Mouse (Mus musculus) small intestine, adult 2 months (tissue): ENCODE results near the gene Nup133. TPM values are rescaled to one million over a fixed set of nuclear protein-coding genes. Genes with fewer than 3 reads are reported as not detected.

Experiments used
- H3K27ac ChIP-seq: fragments of 200-500 bp; 2 replicates; pipeline ENCODE4 v1.5.1; 2012; ENCODE audit warnings: low read depth, low read length, control low read depth, inconsistent platforms; ENCODE audit not compliant: insufficient read depth
- H3K27me3 ChIP-seq: fragments of 200-500 bp; 2 replicates; pipeline ENCODE4 v1.6.1; 2012; ENCODE audit warnings: mild to moderate bottlenecking, moderate library complexity, low read length, inconsistent platforms; ENCODE audit not compliant: control insufficient read depth, insufficient read depth
- H3K36me3 ChIP-seq: fragments of 200-500 bp; 2 replicates; pipeline ENCODE4 v1.6.1; 2012; ENCODE audit warnings: mild to moderate bottlenecking, low read length, control low read depth, inconsistent platforms; ENCODE audit not compliant: control insufficient read depth, insufficient read depth
- H3K4me1 ChIP-seq: fragments of 200-500 bp; 2 replicates; pipeline ENCODE4 v1.6.1; 2012; ENCODE audit warnings: low read length, inconsistent platforms, mixed read lengths; ENCODE audit not compliant: control insufficient read depth, insufficient read depth, insufficient read length
- H3K4me3 ChIP-seq: fragments of 200-500 bp; 2 replicates; pipeline ENCODE4 v1.5.1; 2012; ENCODE audit warnings: low read depth, mild to moderate bottlenecking, control low read depth, inconsistent platforms, low read length, moderate library complexity
- CTCF ChIP-seq: fragments of 200-500 bp; IDR thresholded peaks from 2 replicates; pipeline ENCODE4 v1.5.1; 2012; ENCODE audit warnings: low read depth, mild to moderate bottlenecking, control low read depth, inconsistent platforms, low read length, moderate library complexity, mixed read lengths; ENCODE audit not compliant: insufficient replicate concordance, insufficient read length; ENCODE audit errors: extremely low read depth
- POLR2A ChIP-seq: fragments of 200-500 bp; IDR thresholded peaks from 2 replicates; pipeline ENCODE4 v1.6.1; 2012; ENCODE audit warnings: low read depth, mild to moderate bottlenecking, control low read depth, inconsistent platforms, low read length, moderate library complexity
- WGBS: fragments of 180-500 bp; shearing (Covaris S2); methylation state at CpG from one replicate; pipeline ENCODE4 v1.1.7; 2018; 5-methylcytosine and 5-hydroxymethylcytosine counted together
- polyA plus RNA-seq: library from polyadenylated mRNA; depleted of rRNA; stranded (reverse); fragments of >200 nt; gene quantifications from 2 replicates; pipeline ENCODE4 v1.2.3, GENCODE M21; 2012

Nup133 gene
- polyA plus RNA-seq, 1 experiment, result 4.3 TPM

- H3K4me1 ChIP-seq, result no peaks in the 10 kb centered on the region
- no peaks in the 10 kb centered on the region for H3K27me3 ChIP-seq
- WGBS, result 45% methylated on average over 2 of the region's 2 CpGs
- H3K4me3 ChIP-seq, result no peak overlapping the region
- H3K36me3 ChIP-seq, result no peaks in the 10 kb centered on the region
- no peak overlapping the region for H3K27ac ChIP-seq
- no peak for TF ChIP-seq CTCF
- TF ChIP-seq POLR2A, result no peak
Observed at GRCm38 (mm10) chr8:123877865-123878264, 71.2 kb downstream of the Nup133 start.

GRCm38 (mm10) chr8:123874324-123874723 lies 74.7 kb downstream of the Nup133 start:
- Histone ChIP-seq H3K36me3 (no peaks in the 10 kb centered on the region), H3K27ac (no peak overlapping the region), H3K4me1 (no peaks in the 10 kb centered on the region), H3K4me3 (no peak overlapping the region), H3K27me3 (no peaks in the 10 kb centered on the region)
- 75% methylated on average over 11 of the region's 11 CpGs for WGBS
- TF ChIP-seq POLR2A (no peak), CTCF (no peak)

- H3K4me3 ChIP-seq, result no peak overlapping the region
- H3K4me1 ChIP-seq, result no peaks in the 10 kb centered on the region
- H3K27me3 ChIP-seq, result no peaks in the 10 kb centered on the region
- no peak overlapping the region for H3K27ac ChIP-seq
- TF ChIP-seq CTCF (no peak), POLR2A (no peak)
- WGBS, result 65% methylated on average over 6 of the region's 6 CpGs
- H3K36me3 ChIP-seq, result no peaks in the 10 kb centered on the region
Observed at GRCm38 (mm10) chr8:123873364-123873763, 75.7 kb downstream of the Nup133 start.

- no peak for TF ChIP-seq CTCF
- no peak for TF ChIP-seq POLR2A
- Histone ChIP-seq H3K36me3 (no peaks in the 10 kb centered on the region), H3K27me3 (no peaks in the 10 kb centered on the region), H3K4me1 (no peaks in the 10 kb centered on the region), H3K27ac (no peak overlapping the region), H3K4me3 (no peak overlapping the region)
- WGBS, result 62% methylated on average over 9 of the region's 9 CpGs
Observed at GRCm38 (mm10) chr8:123872048-123872447, 77.0 kb downstream of the Nup133 start.

- no peak overlapping the region for H3K27ac ChIP-seq
- no peak for TF ChIP-seq POLR2A
- no peak for TF ChIP-seq CTCF
- no peaks in the 10 kb centered on the region for H3K4me1 ChIP-seq
- H3K4me3 ChIP-seq, result no peak overlapping the region
- H3K27me3 ChIP-seq, result 0 out of 2 replicates have a peak, but pooled peaks cover 4% of the 10 kb centered on the region
- H3K36me3 ChIP-seq, result no peaks in the 10 kb centered on the region
- 44% methylated on average over 5 of the region's 5 CpGs for WGBS
Observed at GRCm38 (mm10) chr8:123866971-123867370, 82.1 kb downstream of the Nup133 start.

- Histone ChIP-seq H3K36me3 (no peaks in the 10 kb centered on the region), H3K4me1 (no peaks in the 10 kb centered on the region), H3K27ac (no peak overlapping the region), H3K27me3 (0 out of 2 replicates have a peak, but pooled peaks cover 4% of the 10 kb centered on the region), H3K4me3 (no peak overlapping the region)
- TF ChIP-seq POLR2A (no peak), CTCF (no peak)
- WGBS, result 55% methylated on average over 7 of the region's 7 CpGs
Observed at GRCm38 (mm10) chr8:123865786-123866185, 83.3 kb downstream of the Nup133 start.

GRCm38 (mm10) chr8:123860386-123860785 lies 88.7 kb downstream of the Nup133 start:
- H3K4me1 ChIP-seq, result no peaks in the 10 kb centered on the region; the same call in 1 of the 2 replicates
- TF ChIP-seq POLR2A, result no peak
- TF ChIP-seq CTCF, result no peak
- no peak overlapping the region for H3K27ac ChIP-seq
- no peak overlapping the region for H3K4me3 ChIP-seq
- WGBS, result 72% methylated on average over 4 of the region's 4 CpGs
- 0 out of 2 replicates have a peak, but pooled peaks cover 4% of the 10 kb centered on the region for H3K27me3 ChIP-seq
- no peaks in the 10 kb centered on the region for H3K36me3 ChIP-seq

GRCm38 (mm10) chr8:123859648-123860259 lies 89.3 kb downstream of the Nup133 start, which contains the start of gene Ccsap:
Ccsap (minus strand) TSS chr8:123860209.
- TF ChIP-seq POLR2A (no peak), CTCF (peak; percentile 2; the same call in 1 of the 2 replicates)
- 0 out of 2 replicates have a peak, but pooled peaks cover 4% of the 10 kb centered on the region for H3K27me3 ChIP-seq
- no peaks in the 10 kb centered on the region for H3K36me3 ChIP-seq
- H3K4me1 ChIP-seq, result no peaks in the 10 kb centered on the region; the same call in 1 of the 2 replicates
- H3K27ac ChIP-seq, result no peak within 1 kb of the TSS
- WGBS, result under 1% methylated on average over 48 of the region's 48 CpGs
- peak within 1 kb of the TSS; percentile 72 for H3K4me3 ChIP-seq
